Mouse (Mus musculus): ENCODE data around the gene H2-M10.6. TPM values are rescaled to one million over a fixed set of nuclear protein-coding genes. Genes with fewer than 3 reads are reported as not detected.
"Not testable (repeated sequence)": the region's sequence is repeated elsewhere in the genome, so short reads cannot be mapped to it uniquely, and the experiment has no call there.

H2-M10.6 gene
- polyA plus RNA-seq (2016; fragmentation: Nextera tagmentation; extraction: Ambion mirVana): not detected in 2 replicates

DNA sequence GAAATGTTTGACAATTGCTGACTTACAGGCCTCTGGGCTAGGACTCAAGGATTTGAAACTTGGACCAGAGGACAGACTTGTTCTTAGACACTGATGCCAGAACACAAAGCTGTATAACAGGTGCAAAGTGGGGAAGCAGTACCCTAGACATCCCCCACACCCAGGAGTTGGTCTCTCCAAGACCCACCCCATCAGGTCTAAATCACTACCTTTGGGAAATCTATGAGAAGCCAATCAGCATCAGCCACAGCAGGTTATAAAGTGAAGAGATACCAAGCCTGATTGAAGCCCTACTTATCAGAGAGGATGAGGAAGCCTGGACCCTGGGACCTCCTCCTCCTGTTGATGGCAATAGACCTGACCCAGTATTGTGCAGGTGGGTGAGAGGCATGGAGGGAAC, at the start of gene H2-M10.6:
TSS of gene H2-M10.6 (plus strand) at position 301 of the 400 bp plus-strand sequence.
- no peaks in the 10 kb centered on the region for H3K4me1 ChIP-seq (replicated peaks)
- H3K9me3 ChIP-seq: no peaks in the 10 kb centered on the region
- H3K4me3 ChIP-seq: no peak within 1 kb of the TSS
- DNase-seq (ENCODE audit: low spot score): no peak
- no peak within 1 kb of the TSS for H3K27ac ChIP-seq
- H3K36me3 ChIP-seq: no peaks in the 10 kb centered on the region
- H3K27me3 ChIP-seq (ENCODE audit: insufficient read depth, poor library complexity, severe bottlenecking): no peaks in the 10 kb centered on the region

- no peak for DNase-seq (ENCODE audit: low spot score)
- no peak overlapping the region for H3K27ac ChIP-seq
- no peaks in the 10 kb centered on the region for H3K9me3 ChIP-seq
- H3K4me1 ChIP-seq (replicated peaks): no peaks in the 10 kb centered on the region
- H3K27me3 ChIP-seq (ENCODE audit: insufficient read depth, poor library complexity, severe bottlenecking): no peaks in the 10 kb centered on the region
- 61% methylated on average over 2 of the region's 2 CpGs for WGBS
- no peaks in the 10 kb centered on the region for H3K36me3 ChIP-seq
- no peak overlapping the region for H3K4me3 ChIP-seq
These were observed 48.2 kb upstream of the H2-M10.6 start for GRCm38 (mm10) chr17:36763816-36764215.

- not testable (repeated sequence) for DNase-seq (ENCODE audit: low spot score); H3K27me3 ChIP-seq (ENCODE audit: insufficient read depth, poor library complexity, severe bottlenecking); H3K9me3 ChIP-seq; H3K4me1 ChIP-seq (replicated peaks); H3K36me3 ChIP-seq; H3K27ac ChIP-seq; H3K4me3 ChIP-seq
- 27% methylated on average over 2 of the region's 2 CpGs for WGBS
These were observed 47.7 kb upstream of the H2-M10.6 start for GRCm38 (mm10) chr17:36764244-36764643.

GRCm38 (mm10) chr17:36765403-36765802, 46.6 kb upstream of the H2-M10.6 start:
- H3K4me1 ChIP-seq (replicated peaks); H3K36me3 ChIP-seq; DNase-seq (ENCODE audit: low spot score); H3K27ac ChIP-seq; H3K9me3 ChIP-seq; H3K27me3 ChIP-seq (ENCODE audit: insufficient read depth, poor library complexity, severe bottlenecking); H3K4me3 ChIP-seq: not testable (repeated sequence)
- 72% methylated on average over 2 of the region's 2 CpGs for WGBS

DNA sequence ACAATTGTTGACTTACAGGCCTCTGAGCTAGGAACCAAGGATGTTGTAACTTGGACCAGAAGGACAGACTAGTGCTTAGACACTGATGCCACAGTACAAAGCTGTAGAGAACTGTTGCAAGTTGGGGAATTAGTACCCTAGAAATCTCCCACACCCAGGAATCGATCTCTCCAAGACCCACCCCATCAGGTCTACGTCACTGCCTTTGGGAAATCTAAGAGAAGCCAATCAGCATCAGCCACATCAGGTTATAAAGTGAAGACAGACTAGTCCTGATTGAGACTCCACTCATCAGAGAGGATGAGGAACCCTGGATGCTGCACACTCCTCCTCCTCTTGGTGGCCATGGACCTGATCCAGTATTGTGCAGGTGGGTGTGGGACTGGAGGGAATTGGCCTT, 39.4 kb upstream of the H2-M10.6 start, which contains the start of gene H2-M10.5:
TSS of gene H2-M10.5 (plus strand) at position 301 of the 400 bp plus-strand sequence.
- not testable (repeated sequence) for H3K27ac ChIP-seq; H3K4me1 ChIP-seq (replicated peaks); H3K9me3 ChIP-seq; H3K36me3 ChIP-seq; H3K27me3 ChIP-seq (ENCODE audit: insufficient read depth, poor library complexity, severe bottlenecking); DNase-seq (ENCODE audit: low spot score); H3K4me3 ChIP-seq
- WGBS: 89% methylated on average over 2 of the region's 2 CpGs

DNA sequence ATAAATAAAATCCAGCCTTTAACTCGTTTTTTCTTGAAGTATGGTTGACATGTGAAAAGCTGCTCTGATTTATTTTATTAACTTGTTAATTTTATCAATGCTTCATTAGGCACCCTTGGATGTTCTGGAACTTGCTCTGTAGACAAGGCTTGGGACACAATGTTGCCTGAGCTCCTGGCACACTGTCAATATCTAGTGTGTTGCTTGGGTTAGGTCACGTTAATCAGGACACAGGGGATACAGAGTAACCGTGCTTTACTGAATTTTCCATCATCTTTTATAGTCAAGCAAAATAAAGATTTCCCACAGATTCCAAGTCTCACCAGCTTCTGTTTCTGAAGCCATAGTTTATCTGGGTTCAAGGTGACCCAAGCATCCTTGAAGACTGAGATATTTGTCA, 30.4 kb upstream of the H2-M10.6 start:
- no peak for DNase-seq (ENCODE audit: low spot score)
- Histone ChIP-seq H3K27ac (no peak overlapping the region), H3K4me1 (replicated peaks) (no peaks in the 10 kb centered on the region), H3K27me3 (ENCODE audit: insufficient read depth, poor library complexity, severe bottlenecking) (no peaks in the 10 kb centered on the region), H3K4me3 (no peak overlapping the region), H3K9me3 (no peaks in the 10 kb centered on the region), H3K36me3 (no peaks in the 10 kb centered on the region)
- 71% methylated on average over 3 of the region's 3 CpGs for WGBS

- 50% methylated on average over 1 of the region's 1 CpGs for WGBS
- not testable (repeated sequence) for H3K4me1 ChIP-seq (replicated peaks); H3K9me3 ChIP-seq; H3K27ac ChIP-seq; H3K27me3 ChIP-seq (ENCODE audit: insufficient read depth, poor library complexity, severe bottlenecking); H3K36me3 ChIP-seq; H3K4me3 ChIP-seq
- peak; percentile 10 for DNase-seq (ENCODE audit: low spot score)
These were observed 25.5 kb upstream of the H2-M10.6 start for GRCm38 (mm10) chr17:36786483-36786886.

DNA sequence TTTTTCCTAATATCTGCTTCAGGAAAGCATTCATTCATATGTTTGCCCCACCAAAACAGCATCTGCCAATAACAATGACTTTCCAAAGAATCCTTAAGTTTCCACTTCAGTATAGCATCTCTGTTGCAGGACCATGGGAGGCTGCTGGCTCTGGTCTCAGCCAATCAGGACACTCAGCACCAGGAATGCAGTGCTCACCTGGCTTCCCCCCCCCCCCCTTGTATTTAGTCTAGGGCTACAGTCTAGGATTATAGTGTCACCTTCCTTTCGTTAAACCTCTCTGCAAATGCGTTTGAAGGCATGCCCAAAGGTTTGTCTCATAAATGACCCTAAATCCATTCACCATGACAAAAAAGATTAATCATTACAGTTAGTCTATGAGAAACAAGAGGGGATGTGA, 23.6 kb upstream of the H2-M10.6 start:
- no peaks in the 10 kb centered on the region for H3K9me3 ChIP-seq
- no peaks in the 10 kb centered on the region for H3K27me3 ChIP-seq (ENCODE audit: insufficient read depth, poor library complexity, severe bottlenecking)
- H3K4me1 ChIP-seq (replicated peaks): no peaks in the 10 kb centered on the region
- no peak overlapping the region for H3K4me3 ChIP-seq
- no peak overlapping the region for H3K27ac ChIP-seq
- WGBS: 86% methylated on average over 2 of the region's 2 CpGs
- DNase-seq (ENCODE audit: low spot score): no peak
- H3K36me3 ChIP-seq: no peaks in the 10 kb centered on the region

DNA sequence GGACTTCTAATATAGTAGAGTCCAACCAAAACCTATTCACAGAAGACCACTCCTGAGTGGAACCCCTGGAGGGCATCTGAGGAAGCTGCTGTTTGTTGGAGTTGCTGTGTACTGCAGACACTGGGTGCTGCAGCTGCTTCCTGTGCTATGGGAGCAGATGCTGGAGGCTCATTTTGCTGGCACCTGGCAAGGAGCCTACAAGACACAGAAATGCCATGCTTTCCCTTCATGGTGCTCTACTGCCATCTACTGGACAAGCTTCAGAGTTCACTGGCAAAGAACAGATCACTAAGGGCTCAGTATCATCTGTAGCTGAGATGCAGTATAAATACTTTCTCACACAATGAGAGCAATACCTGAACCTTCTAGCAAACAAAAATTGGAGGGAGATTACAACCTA, 23.2 kb upstream of the H2-M10.6 start:
- H3K27ac ChIP-seq, H3K36me3 ChIP-seq: not testable (repeated sequence)
- DNase-seq (ENCODE audit: low spot score): peak; percentile 47

GRCm38 (mm10) chr17:36799493-36799892, 12.5 kb upstream of the H2-M10.6 start:
- Histone ChIP-seq H3K4me3 (no peak overlapping the region), H3K27ac (no peak overlapping the region), H3K27me3 (ENCODE audit: insufficient read depth, poor library complexity, severe bottlenecking) (no peaks in the 10 kb centered on the region), H3K36me3 (no peaks in the 10 kb centered on the region), H3K4me1 (replicated peaks) (no peaks in the 10 kb centered on the region), H3K9me3 (no peaks in the 10 kb centered on the region)
- no peak for DNase-seq (ENCODE audit: low spot score)
- 93% methylated on average over 10 of the region's 10 CpGs for WGBS

More for the DNA sequence above, 23.2 kb upstream of the H2-M10.6 start:
- H3K4me3 ChIP-seq; H3K27me3 ChIP-seq (ENCODE audit: insufficient read depth, poor library complexity, severe bottlenecking); H3K4me1 ChIP-seq (replicated peaks); H3K9me3 ChIP-seq: not testable (repeated sequence)

DNA sequence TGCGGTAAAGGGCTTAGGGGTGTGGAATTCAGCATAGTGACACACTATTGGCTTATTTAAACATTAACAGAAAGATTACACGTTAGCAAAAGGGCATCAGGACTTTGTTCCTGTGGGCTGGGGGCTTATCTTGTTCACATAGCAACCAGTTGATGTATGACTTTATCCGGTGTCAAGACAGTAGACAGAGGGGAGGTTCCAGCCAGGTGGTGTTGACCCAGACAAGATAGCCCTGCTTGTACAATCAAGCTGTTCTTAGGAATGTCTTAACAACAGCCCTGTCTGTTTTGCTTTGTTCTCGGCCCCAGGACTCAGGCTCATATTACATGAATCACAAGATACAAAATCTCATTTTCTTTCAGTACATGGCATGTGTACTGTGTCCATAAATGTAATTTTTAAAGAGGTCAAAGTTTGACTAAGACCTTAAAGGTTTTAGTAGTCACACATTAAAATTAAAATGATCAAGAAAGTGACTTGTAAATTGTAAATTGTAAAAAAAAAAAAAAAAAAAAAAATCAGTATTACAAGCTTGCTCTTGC, 12.0 kb upstream of the H2-M10.6 start:
- DNase-seq (ENCODE audit: low spot score); H3K27me3 ChIP-seq (ENCODE audit: insufficient read depth, poor library complexity, severe bottlenecking); H3K9me3 ChIP-seq; H3K36me3 ChIP-seq; H3K27ac ChIP-seq; H3K4me3 ChIP-seq; H3K4me1 ChIP-seq (replicated peaks): not testable (repeated sequence)
- WGBS: 75% methylated on average over 4 of the region's 4 CpGs

- Histone ChIP-seq H3K4me3 (no peak overlapping the region), H3K27me3 (ENCODE audit: insufficient read depth, poor library complexity, severe bottlenecking) (no peaks in the 10 kb centered on the region), H3K36me3 (no peaks in the 10 kb centered on the region), H3K9me3 (no peaks in the 10 kb centered on the region), H3K27ac (no peak overlapping the region), H3K4me1 (replicated peaks) (no peaks in the 10 kb centered on the region)
- peak; percentile 53 for DNase-seq (ENCODE audit: low spot score)
These were observed 12.0 kb downstream of the H2-M10.6 start for GRCm38 (mm10) chr17:36824005-36824404.

- H3K4me1 ChIP-seq (replicated peaks): no peaks in the 10 kb centered on the region
- H3K36me3 ChIP-seq: no peaks in the 10 kb centered on the region
- H3K27me3 ChIP-seq (ENCODE audit: insufficient read depth, poor library complexity, severe bottlenecking): no peaks in the 10 kb centered on the region
- no peak overlapping the region for H3K27ac ChIP-seq
- no peak overlapping the region for H3K4me3 ChIP-seq
- 25% methylated on average over 4 of the region's 4 CpGs for WGBS
- no peaks in the 10 kb centered on the region for H3K9me3 ChIP-seq
- no peak for DNase-seq (ENCODE audit: low spot score)
These were observed 13.6 kb downstream of the H2-M10.6 start for GRCm38 (mm10) chr17:36825525-36825924.

DNA sequence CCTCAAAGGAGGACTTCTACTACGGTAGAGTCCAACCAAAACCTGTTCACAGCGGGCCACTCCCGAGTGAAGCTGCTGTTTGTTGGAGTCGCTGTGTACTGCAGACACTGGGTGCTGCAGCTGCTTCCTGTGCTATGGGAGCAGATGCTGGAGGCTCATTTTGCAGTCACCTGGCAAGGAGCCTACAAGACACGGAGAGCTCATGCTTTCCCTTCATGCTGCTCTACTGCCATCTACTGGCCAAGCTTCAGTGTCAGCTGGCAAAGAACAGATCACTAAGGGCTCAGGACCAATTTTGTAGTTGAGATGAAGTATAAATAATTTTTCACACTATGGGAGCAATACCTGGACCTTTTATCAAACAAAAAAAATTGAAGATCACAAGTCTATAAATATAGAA, 14.0 kb downstream of the H2-M10.6 start:
- peak; percentile 46 for DNase-seq (ENCODE audit: low spot score)
- not testable (repeated sequence) for H3K4me1 ChIP-seq (replicated peaks); H3K27me3 ChIP-seq (ENCODE audit: insufficient read depth, poor library complexity, severe bottlenecking); H3K36me3 ChIP-seq; H3K9me3 ChIP-seq; H3K27ac ChIP-seq; H3K4me3 ChIP-seq
- 14% methylated on average over 5 of the region's 5 CpGs for WGBS

All from hindbrain, embryonic 10.5 days (tissue).